Mouse (Mus musculus): Measurements from ENCODE around the gene Telo2.

DNA sequence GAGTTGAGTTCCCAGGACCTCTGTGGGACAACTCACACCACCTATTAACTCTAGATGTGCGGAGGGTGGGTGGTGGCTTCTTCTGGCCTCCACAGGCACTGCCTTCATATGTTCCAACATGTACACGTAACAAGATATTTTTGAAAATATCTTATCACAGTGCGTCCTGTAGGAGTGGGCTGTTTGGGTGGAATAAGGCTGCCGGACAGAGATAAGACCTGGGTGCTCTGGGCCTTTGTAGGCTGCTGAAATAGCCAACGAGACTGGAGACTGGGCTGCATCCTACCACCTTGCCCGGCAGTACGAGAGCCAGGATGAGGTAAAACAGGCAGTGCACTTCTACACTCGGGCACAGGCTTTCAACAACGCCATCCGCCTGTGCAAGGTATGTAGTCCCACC lies 26.6 kb downstream of the Telo2 start:
- no peak for TF ChIP-seq CTCF (IDR thresholded peaks at IDR 0.05; ENCODE audit: low read depth, low read length)
- TF ChIP-seq GATA1 (IDR thresholded peaks at IDR 0.05; ENCODE audit: borderline replicate concordance, low read length) = no peak
